Mouse (Mus musculus) right cerebral cortex, postnatal 10 days (tissue): Measurements from ENCODE around the gene 4932438A13Rik.

Experiments used
- DNase-seq, 2 experiments: peaks; one replicate each; pipeline ENCODE4 v3.0.0; 2021; ENCODE audit warnings: low spot score in 2 of 2

The 4932438A13Rik gene

DNA sequence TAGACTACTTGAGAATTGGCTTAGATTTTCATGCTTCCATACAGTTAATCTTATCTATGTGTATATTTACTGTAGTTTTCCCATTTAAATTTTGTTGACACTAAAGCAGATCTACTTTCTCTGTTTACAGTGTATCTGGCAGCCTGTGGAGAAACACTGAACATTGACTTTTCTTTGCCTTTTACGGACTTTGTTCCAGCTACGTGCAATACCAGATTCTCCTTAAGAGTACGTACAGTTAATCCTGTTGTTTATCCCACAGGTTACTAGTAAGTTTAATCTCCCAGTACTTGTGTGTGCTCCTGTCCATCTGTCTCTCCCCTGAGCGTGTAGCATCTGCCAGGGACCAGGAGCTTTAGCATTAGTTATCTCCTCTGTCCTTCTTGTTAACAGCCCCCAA is 55.4 kb downstream of the 4932438A13Rik start:
- DNase-seq: no peak

DNA sequence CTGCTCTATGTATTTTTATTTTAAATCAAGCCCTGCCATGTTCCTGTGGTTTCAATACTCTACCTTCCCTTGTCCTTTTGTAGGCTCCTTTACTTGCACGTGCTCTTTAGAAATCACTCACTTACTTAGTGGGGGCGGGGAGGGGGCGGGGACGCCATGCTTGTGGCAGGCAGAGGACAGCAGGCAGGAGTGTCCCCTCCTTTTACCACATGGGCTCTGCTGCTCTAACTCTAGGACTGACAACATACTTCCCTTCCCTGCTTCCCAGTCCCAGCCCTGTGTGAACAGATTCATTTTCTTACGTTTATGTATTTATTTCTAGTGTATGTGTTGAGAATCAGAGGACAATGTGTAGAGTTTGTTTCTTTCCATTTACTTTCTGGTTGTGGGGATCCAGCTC is 78.7 kb downstream of the 4932438A13Rik start:
- DNase-seq: no peak

DNA sequence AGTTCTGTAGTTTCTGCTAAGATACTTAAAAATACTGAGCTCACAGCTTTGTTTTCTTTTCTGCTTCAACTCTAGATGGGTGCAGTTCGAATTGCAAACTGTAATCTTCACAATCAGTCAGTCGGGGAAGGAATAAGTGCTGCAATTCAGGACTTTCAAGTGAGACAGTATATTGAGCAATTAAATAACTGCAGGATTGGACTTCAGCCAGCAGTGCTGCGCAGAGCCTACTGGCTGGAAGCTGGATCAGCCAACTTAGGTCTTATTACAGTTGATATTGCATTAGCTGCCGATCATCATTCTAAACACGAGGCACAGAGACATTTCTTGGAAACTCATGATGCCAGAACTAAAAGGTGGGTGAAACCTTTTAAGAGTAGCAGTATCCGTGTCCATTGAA is 79.2 kb downstream of the 4932438A13Rik start:
- DNase-seq: no peak

DNA sequence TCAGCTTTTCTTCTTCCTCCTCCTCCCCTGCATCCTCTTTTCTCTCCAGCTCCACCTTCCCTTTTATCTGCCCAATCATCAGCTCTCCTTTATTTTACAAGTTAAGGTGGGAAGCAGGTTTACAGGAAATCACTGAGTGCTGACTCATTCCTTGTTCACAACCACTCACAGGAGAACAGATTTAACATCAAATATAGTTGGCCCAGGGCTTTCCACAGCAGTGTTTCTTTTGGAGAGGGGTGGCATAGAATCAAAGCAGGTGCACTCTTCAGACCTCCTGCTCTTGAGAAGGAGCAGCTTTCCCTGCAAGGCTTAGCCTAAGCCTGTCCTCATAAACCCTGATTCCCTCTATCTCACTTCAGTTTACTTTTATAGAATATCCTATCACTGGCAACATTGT is 80.8 kb downstream of the 4932438A13Rik start:
- DNase-seq: no peak

DNA sequence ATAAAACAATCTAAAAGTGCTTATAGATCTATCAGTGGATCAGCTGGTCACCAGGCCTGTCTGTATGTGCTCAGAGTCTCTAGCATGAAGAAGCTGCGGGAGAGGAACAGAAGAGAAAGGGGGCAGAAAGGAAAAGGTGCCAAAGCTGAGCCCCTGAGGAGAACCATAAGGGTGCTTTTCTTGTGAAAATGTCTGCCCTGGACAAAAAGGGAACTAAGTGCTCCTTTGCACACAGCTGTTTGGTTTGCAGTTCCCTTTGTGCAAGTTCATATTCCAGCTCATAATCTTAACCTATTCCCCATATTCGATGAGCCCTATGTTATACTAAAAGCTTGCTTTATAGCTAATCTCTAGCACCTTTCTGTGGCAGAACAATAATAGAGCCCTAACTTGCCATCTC is 175.1 kb downstream of the 4932438A13Rik start:
- no peak for DNase-seq

DNA sequence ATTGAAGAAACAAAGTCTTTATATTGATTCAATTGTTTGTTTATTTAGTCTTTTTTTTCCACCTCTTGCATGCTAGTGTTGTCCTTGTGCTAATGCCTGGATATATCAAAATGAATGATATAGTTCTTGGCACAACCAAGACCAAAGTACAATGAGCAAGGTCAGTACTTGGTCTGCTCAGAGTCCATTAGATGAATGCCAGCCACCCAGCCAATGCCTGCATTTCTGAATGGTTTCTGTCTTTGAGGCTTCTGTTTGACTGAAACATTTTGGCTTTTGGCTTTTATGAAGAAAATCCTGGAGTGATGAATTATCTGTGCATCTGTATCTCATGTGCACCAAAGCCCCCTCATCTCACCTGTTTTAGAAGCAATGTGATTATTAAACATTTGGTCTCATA is 176.9 kb downstream of the 4932438A13Rik start:
- DNase-seq: no peak

DNA sequence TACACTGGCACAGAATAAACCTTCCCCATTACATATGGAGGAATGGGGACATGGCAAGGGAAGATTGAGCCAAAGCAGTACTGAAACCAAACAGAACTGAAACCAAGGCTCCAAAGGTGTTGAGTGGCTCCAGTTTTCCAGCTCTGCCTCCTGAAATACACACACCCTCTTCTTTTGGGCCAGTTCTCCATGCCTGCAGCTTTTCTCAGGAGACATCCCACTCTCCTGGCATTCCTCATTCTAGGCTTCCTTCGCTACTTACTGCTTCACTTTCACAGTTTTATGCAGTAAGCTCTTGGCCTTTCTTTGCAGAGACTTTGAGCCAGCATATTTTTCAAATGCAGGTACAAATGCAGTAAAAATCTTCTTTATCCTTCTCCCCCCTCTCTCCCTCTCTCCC is 188.6 kb downstream of the 4932438A13Rik start:
- no peak for DNase-seq

DNA sequence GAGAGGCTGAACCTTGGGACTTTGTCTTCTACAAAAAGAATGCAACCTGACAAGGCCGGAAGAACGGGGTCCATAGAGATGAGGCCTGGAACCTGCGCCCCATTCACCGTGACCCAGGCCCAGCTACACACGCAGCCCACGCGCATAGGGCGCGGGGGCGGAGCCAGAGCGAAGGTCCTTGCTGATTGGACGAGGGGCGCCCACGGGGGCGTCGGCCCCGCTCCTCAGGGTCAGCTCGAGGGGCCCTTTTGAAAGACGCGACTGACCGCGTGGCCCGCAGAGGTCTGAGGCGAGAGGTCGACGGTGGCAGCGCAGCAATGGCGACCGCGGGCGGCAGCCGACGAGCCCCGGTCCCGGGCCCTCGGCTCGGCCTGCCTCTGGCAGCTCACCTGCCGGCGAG is 200.5 kb downstream of the 4932438A13Rik start, which contains the start of gene Adad1:
Gene Adad1 (plus strand): TSS at position 122 of the 400 bp plus-strand sequence.
- no peak for DNase-seq

DNA sequence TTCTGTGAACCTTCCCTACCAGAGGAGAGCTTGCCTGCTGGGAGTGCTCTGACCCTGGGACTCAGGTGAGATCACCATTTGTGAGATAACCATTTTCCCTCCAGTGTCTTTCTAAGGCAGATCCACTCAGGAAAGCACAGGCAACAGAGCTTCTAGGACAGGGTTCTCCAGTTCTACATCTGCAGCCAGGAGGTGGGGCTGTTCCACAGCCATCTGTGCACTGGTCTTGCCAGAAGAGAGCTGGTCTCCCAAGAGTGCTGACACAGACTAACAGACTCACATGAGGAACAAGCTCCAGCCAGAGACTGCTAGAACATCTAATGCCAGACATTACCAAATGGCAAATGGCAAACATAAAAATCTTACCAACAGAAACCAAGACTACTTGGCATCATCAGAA is 210.3 kb downstream of the 4932438A13Rik start:
- peak; percentile 38 to 58 for DNase-seq

DNA sequence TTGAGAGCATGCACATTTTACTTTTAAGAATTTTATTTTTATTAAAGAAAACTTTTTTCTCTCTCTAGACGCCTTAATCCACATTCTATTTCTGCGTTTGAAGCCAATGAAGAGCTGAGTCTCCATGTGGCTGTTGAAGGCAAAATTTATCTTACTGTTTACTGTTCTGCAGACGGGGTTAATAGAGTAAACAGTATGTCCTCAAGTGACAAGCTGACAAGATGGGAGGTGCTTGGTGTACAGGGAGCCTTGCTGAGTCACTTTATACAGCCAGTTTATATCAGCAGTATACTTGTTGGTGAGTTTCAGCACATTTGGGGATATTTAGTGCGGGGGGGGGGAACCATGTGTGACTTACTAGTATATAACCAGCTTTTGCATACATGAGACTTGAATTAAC is 222.0 kb downstream of the 4932438A13Rik start:
- DNase-seq: no peak

DNA sequence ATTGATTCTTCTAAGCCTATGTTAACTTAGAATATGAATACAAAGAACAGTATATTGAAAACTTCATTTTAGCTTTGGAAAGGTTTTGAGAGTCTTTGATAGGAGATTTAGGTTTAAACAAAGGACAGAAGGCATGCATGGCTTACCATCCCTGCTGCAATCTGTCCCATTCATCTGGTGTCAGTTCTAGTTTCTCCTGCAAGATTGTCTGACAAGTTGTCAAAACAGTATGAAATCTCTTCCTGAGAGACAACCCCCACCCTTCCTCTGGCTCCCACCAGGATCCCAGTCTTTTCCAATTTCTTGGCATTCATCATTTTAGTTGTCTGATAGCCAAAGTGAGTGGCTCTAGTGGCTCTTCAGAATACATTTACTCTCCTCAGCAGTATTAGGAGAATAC is 227.8 kb downstream of the 4932438A13Rik start:
- peak in 1 of 2 experiments; percentile 22 for DNase-seq
